Mouse (Mus musculus) adrenal gland, adult 8-10 months (tissue): ENCODE measurements around the gene Foxo6. TPM values are rescaled to one million over a fixed set of nuclear protein-coding genes. Genes with fewer than 3 reads are reported as not detected.
A peak's percentile ranks its signal among the peaks of the same experiment; 100 is the strongest.

Source experiments
- DNase-seq: peaks from one replicate; pipeline ENCODE4 v3.0.0; 2022
- total RNA-seq, 4 experiments: library from RNA; stranded (reverse); gene quantifications; 2 replicates each; pipeline ENCODE4 v1.2.4; 2022

Gene Foxo6
- total RNA-seq, 4 experiments from 2014 or later: 0.90 to 1.6 (median 1.1) TPM

DNA sequence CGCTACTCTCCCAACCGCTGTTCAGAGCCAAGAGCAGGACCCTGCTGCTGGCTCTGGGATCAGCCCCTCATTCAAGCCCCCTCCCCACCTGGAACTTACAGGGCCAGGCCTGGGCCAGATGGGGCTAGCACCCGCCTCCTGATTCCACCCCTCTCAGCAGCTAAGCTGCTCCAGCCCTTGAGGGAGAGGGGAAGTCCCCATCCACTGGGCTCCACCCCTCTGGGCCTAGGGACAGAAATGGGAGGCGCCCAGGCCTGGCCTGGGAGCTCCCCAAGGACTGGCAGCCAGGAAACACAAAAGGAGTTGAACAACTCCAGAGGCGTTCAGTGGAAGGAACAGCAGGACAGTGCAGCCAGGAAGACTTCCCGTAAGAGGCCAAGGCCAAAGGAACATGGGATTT, 4.0 kb downstream of the Foxo6 start:
- peak; percentile 84 for DNase-seq

GRCm38 (mm10) chr4:120282568-120283091, 4.5 kb downstream of the Foxo6 start:
- no peak for DNase-seq

DNA sequence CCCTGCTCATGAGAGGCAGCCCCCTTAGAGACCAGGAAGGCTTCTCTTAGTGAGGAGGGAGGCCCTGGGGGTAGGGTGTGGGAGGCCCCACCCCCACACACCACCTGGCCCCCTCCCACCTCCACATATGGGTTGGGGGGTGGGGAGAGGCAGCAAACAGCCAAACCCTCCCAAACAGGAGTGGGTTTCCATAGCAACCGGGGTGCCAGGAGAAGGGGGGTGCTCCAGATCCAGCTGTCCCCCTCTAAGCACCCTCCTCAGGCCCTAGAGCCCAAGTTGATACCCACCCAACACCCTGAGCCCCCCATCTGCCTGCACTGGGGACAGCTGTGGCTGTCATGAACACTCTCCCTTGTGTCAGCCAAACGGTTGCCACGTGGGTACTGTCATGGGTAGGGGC, 6.1 kb downstream of the Foxo6 start:
- DNase-seq: no peak

GRCm38 (mm10) chr4:120280432-120280831, 6.7 kb downstream of the Foxo6 start:
- no peak for DNase-seq

- no peak for DNase-seq
These were observed 9.8 kb downstream of the Foxo6 start for GRCm38 (mm10) chr4:120277255-120277928.

DNA sequence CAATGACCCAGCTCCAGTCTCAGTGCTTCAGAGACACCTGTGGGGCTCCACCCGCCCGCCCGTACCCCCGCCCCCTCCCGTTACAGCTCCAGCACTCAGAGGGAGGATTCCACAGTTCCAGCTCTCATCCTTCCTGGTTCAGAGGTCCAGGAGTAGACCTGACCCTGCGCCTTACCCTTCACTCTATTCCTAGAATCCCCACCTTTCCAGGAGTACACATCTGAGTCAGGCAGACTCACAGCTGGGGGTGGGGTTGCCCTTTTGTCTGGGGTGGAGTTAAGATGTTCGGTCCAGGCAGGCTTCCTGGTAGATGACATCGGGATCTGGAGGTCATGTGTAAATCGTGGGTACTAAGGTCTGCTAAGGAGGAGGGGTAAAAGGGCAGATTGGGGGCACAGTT, 11.7 kb downstream of the Foxo6 start:
- no peak for DNase-seq

- DNase-seq: no peak
These were observed 13.6 kb downstream of the Foxo6 start for GRCm38 (mm10) chr4:120273594-120273993.

DNA sequence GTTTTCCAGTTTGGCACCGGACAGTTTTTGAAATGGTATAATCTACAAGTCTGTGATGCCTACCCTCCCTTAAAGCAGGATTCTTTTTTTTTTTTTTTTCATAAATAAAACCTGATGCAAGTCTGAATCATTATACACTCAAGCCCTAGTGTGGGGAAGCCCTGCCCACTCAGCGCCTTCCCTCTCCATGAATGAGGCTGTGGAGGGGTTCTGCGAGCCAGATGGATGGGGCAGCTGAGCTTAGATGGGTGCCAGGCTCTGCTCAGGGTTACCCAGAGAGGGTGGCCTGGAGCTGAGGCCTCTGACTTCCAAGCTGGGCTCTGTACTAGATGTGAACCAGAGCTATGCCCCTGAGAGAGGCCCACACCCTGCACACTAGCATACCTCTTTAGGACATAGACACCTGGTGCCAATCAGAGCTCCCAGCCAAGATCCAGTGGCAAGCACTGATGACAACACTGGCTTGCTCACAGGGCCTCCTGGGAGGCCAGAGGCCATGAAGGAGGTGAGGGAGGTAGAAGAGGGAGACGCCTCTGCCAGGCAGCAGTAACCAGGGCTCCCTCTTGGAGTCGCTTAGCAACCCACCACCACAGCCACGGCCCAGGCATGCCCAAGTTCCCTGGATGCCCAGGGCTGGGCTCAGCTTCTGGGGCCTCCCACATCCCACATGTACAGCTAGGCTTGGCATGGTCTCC, 15.1 kb downstream of the Foxo6 start:
- no peak for DNase-seq

DNA sequence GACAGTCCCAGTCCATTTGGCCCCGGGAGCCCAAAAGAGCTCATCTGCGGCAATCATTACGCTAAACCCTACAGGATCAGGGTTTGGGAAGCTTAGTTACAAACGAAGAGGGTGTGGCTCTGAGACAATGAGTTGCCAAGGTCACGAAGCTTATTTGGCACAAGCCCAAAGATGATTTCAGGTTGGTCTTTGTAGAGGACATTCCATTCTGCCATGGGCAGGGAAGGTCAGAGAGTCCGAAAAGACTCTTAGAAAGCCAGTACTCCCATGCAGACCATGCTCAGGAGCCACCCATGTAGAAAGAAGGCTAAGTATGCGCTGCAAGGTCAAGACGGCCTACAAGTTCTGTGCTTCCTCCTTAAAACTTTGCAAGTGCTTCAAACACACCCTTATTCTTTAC, 15.9 kb downstream of the Foxo6 start:
- DNase-seq: no peak

- DNase-seq: no peak
These were observed 16.3 kb downstream of the Foxo6 start for GRCm38 (mm10) chr4:120270937-120271199.

DNA sequence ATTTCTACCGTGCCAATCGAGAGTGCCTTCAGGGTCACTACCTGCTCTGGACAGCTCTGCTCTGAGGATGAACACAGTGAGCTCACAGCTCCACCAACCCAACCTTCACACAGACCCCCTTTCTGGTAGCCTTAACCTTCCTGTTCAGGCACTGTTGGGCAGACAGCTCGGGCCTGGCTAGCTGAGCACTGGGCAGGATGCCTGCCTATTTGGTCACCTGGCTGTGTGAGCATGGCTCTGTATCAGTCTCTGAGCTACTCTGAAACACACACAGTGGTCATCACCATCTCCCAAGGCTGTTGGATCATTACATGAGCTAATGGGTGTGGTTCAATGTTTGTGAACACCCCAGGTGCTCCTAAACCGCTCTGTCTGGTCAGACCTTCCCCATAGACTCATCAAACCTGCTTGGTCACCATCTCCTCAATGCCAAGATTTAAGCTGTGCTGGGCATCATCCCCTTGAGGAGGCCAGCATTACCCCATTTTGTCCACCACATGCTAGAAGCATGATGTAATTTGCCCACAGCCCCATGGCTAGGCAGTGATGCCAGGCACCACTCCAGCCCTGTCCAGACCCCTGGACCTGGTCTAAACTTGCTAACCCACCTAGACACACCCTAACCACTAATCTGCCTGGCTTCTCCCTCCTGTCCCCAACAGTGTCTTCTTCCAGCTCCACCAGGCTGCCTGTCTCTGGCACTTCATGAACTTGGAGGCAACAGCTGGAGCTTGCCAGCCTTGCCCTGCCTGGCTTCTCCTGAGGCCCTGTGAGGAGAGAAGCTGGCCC, 16.8 kb downstream of the Foxo6 start:
- DNase-seq: no peak

DNA sequence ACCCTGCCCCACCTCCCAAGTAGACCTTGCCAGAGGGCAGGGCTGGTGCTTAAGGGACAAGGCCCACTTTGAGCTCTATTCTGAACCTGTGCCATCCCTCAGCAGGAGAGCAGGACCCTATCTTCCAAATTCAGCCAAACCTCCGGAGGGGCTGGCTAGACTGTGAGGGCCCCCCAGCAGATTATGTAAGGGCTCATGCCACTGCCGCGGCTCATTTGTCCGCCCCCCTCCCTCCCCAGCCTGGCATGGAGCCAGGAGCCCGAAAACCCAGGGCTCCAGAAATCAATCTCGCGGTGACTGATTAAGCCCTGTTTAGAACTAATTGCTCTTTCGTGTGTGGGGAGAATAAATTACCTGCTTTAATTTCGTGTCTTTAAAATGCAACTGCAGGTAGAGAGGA, 17.7 kb downstream of the Foxo6 start:
- no peak for DNase-seq

GRCm38 (mm10) chr4:120268214-120269061, 18.7 kb downstream of the Foxo6 start:
- DNase-seq: no peak

DNA sequence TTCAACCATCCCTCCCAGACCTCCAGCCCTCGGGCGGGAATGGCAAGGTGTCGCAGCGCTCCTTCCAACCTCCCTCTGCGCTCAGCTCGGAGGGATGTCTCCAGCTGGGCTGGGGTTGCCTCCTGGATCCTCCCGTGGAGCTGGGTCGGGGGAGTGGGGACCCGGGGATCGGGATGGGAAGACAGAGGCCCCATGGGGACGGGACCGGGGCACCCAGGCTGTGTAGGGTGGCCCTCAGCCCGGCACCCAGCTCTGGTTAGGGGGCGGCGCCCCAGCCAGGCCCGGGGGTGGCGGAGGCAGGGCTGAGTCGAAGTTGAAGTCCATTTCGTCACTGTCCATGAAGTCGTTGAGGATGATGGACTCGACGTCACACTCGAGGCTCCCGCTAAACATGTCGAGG, 19.5 kb downstream of the Foxo6 start:
- no peak for DNase-seq

- no peak for DNase-seq
These were observed 20.0 kb downstream of the Foxo6 start for GRCm38 (mm10) chr4:120267136-120267535.

DNA sequence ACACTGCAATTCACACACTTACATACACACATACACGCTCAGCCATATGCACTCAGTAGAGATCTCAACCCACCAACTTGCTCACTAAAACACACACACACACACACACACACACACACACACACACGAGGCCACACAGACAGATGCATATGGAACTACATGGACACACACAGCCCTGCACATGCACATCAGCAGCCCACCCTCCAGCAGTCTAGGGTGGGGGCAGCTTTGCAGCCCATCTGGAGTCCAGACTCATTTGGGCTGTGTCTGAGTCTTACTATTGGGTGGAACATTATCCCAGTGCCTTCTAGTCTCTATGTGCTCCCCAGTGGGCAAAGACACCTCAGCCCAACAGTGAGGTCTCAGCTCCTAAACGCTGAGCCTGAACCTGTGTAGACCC, 23.0 kb downstream of the Foxo6 start:
- no peak for DNase-seq

- DNase-seq: no peak
These were observed 24.4 kb downstream of the Foxo6 start for GRCm38 (mm10) chr4:120262726-120263125.

DNA sequence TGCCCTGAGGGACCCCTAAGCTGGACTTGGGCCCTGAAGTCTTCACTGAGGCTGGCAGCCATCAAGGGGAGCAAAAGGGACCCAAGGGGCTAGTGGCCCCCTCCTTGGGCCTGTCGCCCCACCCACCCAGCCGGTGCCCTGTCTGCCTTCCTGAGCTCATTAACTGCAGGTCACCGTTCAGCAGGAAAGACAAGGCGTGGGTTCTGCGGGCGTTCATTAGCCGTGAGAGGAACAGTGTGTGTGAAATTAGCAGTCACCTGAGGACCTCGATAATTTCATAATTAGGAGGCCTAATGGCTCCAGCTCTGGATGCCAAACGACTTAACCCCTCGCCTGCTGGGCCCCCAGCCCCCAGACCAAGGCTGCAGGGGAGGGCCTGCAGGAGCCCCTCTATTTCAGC, 24.9 kb downstream of the Foxo6 start:
- no peak for DNase-seq

- peak; percentile 54 for DNase-seq
These were observed 27.6 kb downstream of the Foxo6 start for GRCm38 (mm10) chr4:120259356-120260181.

DNA sequence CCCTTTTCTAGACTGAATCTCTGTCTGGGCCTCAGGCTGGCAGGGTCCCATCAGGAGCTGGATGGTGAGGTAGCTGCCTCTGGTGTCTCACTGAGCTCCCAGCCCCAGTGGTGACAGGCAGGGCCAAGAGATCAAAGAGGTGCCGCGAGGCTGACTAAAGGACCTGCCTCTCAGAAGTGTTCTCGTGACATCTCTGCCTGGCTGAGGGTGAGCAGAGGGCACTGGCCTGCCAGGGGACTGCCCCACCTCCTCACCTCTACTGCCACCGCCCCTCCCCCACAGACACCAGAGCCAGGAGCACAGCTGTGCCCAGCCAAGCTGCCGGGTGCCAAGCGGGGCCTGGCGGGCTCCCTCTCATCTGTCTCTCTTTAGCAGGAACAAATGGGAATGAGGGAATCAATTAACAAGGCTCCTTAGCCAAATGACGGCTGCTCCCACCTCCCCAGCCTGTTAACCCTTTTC, 38.3 kb downstream of the Foxo6 start:
- peak; percentile 61 for DNase-seq

GRCm38 (mm10) chr4:120247412-120247811, 39.7 kb downstream of the Foxo6 start:
- peak; percentile 54 for DNase-seq

GRCm38 (mm10) chr4:120246086-120246485, 41.1 kb downstream of the Foxo6 start:
- no peak for DNase-seq
